Mouse (Mus musculus) monocyte, adult 2 months (primary cell): ENCODE results near the gene Rab11fip4.

ENCODE experiments used
- DNase-seq, 2 experiments: peaks; one replicate each; pipeline ENCODE4 v3.0.0; 2022; ENCODE audit warnings: low spot score in 2 of 2, low read depth in 1 of 2

The Rab11fip4 gene

GRCm38 (mm10) chr11:79590664-79591590 is at the start of gene Rab11fip4:
Rab11fip4 (plus strand) TSS chr11:79591212.
- DNase-seq = no peak

- no peak for DNase-seq
These were observed 38.4 kb upstream of the Rab11fip4 start for GRCm38 (mm10) chr11:79552622-79553021.

- no peak for DNase-seq
These were observed 30.5 kb upstream of the Rab11fip4 start for GRCm38 (mm10) chr11:79560536-79560935.

GRCm38 (mm10) chr11:79563493-79563892 is 27.5 kb upstream of the Rab11fip4 start:
- DNase-seq = no peak

- DNase-seq = no peak
These were observed 24.1 kb upstream of the Rab11fip4 start for GRCm38 (mm10) chr11:79566947-79567346.

GRCm38 (mm10) chr11:79568197-79568911 is 22.7 kb upstream of the Rab11fip4 start:
- no peak for DNase-seq

DNA sequence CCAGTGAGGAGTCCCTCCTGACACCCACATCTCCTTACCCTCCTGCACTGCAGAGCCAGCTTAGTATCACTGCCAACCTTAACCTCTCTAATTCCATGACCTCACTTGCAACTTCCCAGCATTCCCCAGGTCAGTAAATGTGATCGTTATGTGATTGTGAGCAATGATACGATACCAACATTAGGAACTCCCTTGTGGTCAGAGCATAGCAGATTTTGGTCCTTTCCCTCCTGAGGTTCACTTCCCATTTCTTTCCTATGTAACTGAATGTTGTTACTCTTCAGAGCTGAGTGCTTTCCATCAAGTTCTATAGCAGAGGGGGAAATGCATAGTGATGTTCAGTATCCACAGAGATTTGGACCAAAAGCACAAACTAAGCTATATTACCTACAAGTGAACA is 20.7 kb upstream of the Rab11fip4 start:
- DNase-seq = no peak

- peak in 1 of 2 experiments; percentile 26 for DNase-seq
These were observed 17.2 kb upstream of the Rab11fip4 start for GRCm38 (mm10) chr11:79573836-79574235.

DNA sequence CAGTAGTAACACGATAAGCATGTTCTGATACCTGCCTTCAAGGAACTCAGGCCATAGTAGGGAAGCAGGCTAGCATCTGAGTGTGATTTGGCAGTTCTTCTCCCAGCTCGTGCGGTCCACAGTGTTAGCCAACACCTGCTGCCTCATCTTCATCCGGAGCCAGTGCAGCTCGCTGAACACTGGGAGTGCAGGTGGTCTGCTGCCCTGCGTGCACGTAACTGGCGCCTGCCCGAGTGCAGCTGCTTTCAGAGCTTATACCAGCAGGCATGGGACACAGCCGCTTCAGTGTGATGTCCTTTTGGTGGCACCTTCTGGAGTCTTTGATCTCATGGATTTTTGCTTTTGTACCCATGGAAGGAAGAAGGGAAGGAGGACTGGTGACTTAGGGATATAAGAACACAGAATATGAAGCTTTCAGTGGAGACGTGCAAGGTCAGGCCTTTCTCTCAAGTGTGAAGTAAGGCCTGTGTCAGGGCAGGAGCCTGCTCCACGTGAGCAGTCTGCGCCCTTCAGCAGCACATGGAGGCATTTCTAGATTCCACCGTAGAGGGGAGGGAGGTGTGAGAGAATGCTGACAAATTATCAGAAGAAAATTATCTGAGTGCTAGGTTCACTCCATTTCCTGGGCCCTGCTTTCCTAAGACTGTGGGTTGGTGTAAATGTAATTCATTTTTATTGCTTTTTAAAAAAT is 15.5 kb upstream of the Rab11fip4 start:
- no peak for DNase-seq

GRCm38 (mm10) chr11:79577741-79578140 is 13.3 kb upstream of the Rab11fip4 start:
- peak; percentile 77 for DNase-seq

DNA sequence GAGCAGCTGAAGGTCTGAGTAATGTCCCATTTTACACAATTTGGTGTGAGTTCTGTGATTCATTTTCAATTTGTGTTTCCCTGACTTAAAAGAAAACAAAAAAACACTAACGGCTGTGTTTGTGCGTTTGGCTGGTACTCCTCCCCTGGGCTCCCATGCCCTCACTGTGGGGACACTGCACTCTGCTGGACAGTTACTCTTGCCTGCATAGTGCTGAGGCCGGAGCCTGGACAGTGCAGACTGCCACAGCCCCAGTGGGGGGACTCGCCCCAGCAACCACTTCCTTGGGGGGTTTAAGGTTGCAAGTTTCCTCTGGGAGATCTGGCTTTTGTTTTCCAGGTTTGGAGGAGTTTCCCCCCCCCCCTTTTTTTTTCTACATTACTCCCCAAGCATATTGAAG is 10.4 kb upstream of the Rab11fip4 start:
- DNase-seq = no peak

DNA sequence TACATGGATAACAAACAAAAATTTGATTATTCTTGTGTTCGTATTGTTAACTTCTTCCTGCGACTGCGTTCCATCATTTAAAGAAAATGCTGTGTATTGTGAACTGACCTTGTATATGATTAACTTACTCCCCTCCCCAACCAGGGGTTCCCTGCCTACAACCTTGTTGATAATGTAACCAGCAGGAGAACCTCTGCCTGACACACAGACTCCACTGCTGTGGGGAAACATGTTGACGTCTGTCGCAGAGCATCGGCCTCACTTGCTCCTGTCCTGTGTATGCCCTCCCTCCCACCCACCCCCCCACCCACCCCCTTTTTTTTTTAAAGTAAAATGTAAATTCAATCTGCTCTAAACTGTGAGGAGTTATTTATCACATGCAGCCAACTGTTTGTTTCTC is 9.8 kb upstream of the Rab11fip4 start:
- no peak for DNase-seq

GRCm38 (mm10) chr11:79584191-79584590 is 6.8 kb upstream of the Rab11fip4 start:
- peak in 1 of 2 experiments; percentile 34 for DNase-seq

DNA sequence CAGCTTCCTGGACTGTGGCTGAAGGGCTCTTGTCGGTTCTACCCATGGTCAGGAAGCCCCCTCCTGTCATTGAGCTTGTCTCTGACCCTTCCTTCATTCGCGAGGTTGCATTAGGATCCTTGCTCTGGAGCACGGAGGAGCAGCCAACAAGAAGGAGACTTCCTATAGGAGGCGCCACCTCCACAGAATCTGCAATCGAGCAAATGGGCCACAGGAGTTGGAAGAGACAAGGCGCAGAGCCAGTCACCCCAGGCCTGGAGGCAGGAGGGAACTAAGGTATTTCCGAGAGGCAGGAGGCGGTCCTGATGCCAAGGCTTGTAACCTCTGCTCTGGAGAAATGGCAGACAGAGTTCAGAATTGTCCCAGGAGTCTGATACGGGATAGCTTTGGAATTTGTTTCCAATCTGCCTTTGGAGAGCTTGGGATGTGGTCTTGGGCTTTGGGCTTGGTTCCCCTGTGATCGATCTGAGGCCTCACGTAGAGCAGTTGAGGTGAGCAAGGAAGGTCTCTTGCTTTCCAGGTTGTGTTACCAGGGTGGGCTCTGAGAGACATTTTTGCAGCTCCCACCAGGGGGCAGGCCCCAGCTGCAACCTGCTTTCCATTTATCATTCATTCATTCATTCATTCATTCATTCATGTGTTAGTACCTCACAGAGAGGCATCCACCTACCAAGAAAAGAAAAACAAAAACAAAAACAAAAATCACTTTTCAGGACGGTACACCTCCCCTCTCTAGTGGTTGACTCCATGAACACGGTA is 1.5 kb upstream of the Rab11fip4 start:
- DNase-seq = no peak

GRCm38 (mm10) chr11:79591591-79591975 is 571 bp downstream of the Rab11fip4 start:
- DNase-seq = no peak

DNA sequence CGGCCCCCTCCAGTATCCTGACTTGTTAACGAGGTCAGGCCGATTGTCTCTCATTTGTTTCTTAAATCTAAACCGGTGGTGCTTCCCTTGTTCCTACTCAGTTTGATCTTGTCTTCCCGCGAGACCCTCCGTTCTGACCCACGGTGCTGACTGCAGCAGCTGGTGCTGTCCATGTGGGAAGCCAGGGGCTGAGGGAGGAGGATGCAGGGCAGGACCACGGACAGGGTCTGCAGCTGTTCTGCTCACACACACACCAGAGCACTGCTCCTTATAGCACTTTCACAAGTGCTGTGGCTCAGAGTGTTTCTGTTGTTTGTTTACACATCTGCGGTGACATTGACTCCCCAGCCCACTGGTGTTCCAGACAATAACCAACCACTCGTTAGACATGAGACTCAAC is 2.5 kb downstream of the Rab11fip4 start:
- DNase-seq = no peak

DNA sequence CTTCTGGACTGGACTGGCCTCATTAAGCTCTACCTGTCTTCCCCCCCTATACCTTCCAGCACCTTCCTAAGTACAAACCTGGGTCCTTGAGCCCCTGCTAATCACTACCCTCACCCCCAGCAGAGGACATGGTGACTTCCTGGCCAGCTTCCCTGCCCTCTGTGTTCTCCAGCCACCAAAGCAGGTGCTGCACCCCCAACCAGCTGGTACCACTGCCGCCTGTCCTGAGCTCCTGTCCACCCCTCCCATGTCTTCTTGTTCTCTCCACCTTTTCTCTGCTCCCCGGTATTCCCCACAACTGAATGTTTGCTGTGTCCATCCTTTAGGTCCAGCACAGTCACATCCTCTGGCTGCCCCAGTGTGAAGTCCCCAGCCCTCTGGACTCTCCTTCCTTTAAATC is 19.4 kb downstream of the Rab11fip4 start:
- DNase-seq = no peak

DNA sequence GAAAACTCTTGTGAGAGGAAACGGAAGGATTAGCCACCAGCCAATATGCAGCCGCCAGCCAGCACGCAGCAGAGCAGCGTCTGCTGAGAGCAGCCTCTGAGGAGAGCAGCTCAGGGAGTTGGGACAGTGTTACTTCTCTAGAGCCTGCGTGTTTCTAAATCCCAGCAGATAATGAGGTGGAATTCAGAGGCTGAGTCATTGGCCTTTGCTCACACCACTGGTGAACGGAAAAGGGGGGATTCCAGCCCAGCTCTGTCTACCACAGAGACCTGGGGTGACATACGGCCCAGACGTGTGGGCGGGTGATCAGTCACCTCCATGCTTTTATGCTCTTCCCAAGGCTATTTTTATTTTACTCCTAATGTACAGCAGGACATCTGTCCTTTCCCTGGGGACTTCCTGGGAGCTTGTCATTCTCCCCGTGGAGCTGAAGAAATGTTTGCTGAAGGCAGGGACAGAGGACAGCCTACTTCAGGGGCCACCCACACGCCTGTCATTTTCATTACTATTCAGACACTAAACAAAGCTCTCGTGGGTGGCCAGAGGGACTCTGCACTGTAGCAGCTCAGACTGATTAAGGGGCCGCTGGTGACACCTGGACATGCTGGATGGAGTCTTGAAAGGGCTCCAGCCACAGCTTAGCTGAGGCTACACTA is 20.1 kb downstream of the Rab11fip4 start:
- DNase-seq = no peak

- DNase-seq = no peak
These were observed 21.1 kb downstream of the Rab11fip4 start for GRCm38 (mm10) chr11:79612046-79612600.

DNA sequence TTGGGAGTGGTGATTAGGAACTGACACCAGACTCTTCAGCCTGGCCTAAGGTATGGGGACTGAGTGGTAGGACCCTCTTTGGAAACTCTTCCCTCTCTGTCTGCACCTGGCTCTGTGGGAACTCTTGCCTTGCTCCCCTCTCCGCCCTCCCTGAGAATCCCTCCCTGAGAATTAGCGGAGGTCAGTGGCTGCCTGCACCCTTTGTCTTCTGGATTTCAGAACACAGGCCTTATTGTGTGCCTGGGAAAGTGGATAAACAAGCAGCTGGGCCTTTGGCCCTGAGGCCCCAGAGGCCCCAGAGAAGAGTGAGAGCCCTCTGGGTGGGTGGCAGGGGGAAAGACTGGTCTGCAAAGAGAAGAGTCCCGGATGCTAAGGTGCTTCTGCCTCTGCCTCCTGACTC is 22.1 kb downstream of the Rab11fip4 start:
- DNase-seq = no peak
